Mouse (Mus musculus) cerebral cortex, adult 2 months (tissue): Measurements from ENCODE around the gene Olfr303.

ENCODE experiments used
- WGBS: fragments of 180-500 bp; shearing (Covaris S2); methylation state at CpG from one replicate; pipeline ENCODE4 v1.1.7; 2018; 5-methylcytosine and 5-hydroxymethylcytosine counted together

Gene Olfr303

GRCm38 (mm10) chr7:86397689-86398088 lies at the start of gene Olfr303:
TSS of gene Olfr303 (minus strand) at chr7:86397789.

GRCm38 (mm10) chr7:86403546-86403945 lies 6.0 kb upstream of the Olfr303 start, which contains the start of gene Olfr301:
TSS of gene Olfr301 (plus strand) at chr7:86403846.
- 89% methylated on average over 2 of the region's 2 CpGs for WGBS

- 53% methylated on average over 1 of the region's 1 CpGs for WGBS
These were observed 11.0 kb downstream of the Olfr303 start, which contains the start of gene Olfr304 for GRCm38 (mm10) chr7:86386558-86386957. TSS of gene Olfr304 (minus strand) at chr7:86386658.

- WGBS, result 66% methylated on average over 3 of the region's 3 CpGs
These were observed 11.8 kb downstream of the Olfr303 start for GRCm38 (mm10) chr7:86385769-86386168.

GRCm38 (mm10) chr7:86366828-86367227 lies 30.8 kb downstream of the Olfr303 start, which contains the start of gene Olfr305:
TSS of gene Olfr305 (minus strand) at chr7:86366928.
- WGBS, result 84% methylated on average over 1 of the region's 1 CpGs

GRCm38 (mm10) chr7:86346296-86346695 lies 51.3 kb downstream of the Olfr303 start:
- 90% methylated on average over 9 of the region's 9 CpGs for WGBS

- 56% methylated on average over 3 of the region's 3 CpGs for WGBS
These were observed 53.3 kb downstream of the Olfr303 start for GRCm38 (mm10) chr7:86344253-86344652.

- WGBS, result 88% methylated on average over 14 of the region's 14 CpGs
These were observed 54.6 kb downstream of the Olfr303 start for GRCm38 (mm10) chr7:86342881-86343565.
